In the genomic region with DNA sequence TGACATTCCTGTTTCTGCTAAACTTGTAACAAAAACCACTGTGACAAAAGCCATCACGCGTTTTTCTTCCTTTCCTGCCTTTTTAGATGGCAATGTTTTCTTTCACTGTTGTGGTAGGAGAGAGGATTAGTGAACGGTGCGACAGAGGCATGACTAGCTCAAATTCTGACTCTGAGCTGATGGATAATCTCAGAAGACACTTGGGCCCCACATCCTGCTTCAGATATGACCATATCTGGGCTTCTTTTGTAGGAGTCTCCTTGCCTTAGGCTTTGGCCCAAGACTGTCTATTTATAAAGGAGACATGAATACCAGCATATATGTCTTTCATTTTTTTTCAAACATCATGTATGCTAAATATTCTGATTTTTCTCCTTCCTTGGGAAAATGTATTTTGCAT, we compare ENCODE assay signal across 23 mouse cellular contexts.
"Had no signal": no experiment of that assay in that cellular context is flagged by ENCODE, and none has a peak within 500 bp of the region (broad histone marks: within the 10 kb centered on the region; RNA-seq: fewer than 3 reads in every experiment).

No protein-coding gene starts in this region.

- H3K4me2 ChIP-seq: heart, embryonic 11.5 days; hindbrain, embryonic 13.5 days; hindbrain, embryonic 15.5 days; kidney, embryonic 15.5 days; limb, embryonic 13.5 days; limb, embryonic 15.5 days had no signal

- H3K36me3 ChIP-seq: hindbrain, embryonic 13.5 days; hindbrain, embryonic 15.5 days; kidney, embryonic 15.5 days; limb, embryonic 13.5 days; limb, embryonic 15.5 days had no signal

- H3K4me3 ChIP-seq: heart, adult 2 months; hindbrain, embryonic 13.5 days; hindbrain, embryonic 15.5 days; kidney, embryonic 15.5 days; limb, embryonic 13.5 days; limb, embryonic 15.5 days had no signal

- H3K9ac ChIP-seq: forebrain, postnatal 0 days; hindbrain, embryonic 13.5 days; hindbrain, embryonic 15.5 days; kidney, embryonic 15.5 days; limb, embryonic 13.5 days; limb, embryonic 15.5 days had no signal

- H3K9me3 ChIP-seq: hindbrain, embryonic 13.5 days; hindbrain, embryonic 15.5 days; kidney, embryonic 15.5 days; limb, embryonic 13.5 days; limb, embryonic 15.5 days had no signal

- DNase-seq: forebrain, postnatal 0 days; gastrocnemius, postnatal 14 days; gastrocnemius, postnatal 36 days; heart, adult 11 months; heart, adult 2 months; heart, postnatal 14 days; kidney, adult 11 months; kidney, adult 2 months; kidney, adult 9 months; kidney, postnatal 14 days; kidney, postnatal 36 days; layer of hippocampus, adult 9-11 months; layer of hippocampus, postnatal 36 days; left cerebral cortex, postnatal 4 days had no signal

- H3K27ac ChIP-seq: heart, adult 2 months; hindbrain, embryonic 13.5 days; hindbrain, embryonic 15.5 days; hindbrain, postnatal 0 days; kidney, embryonic 15.5 days; kidney, postnatal 0 days; limb, embryonic 13.5 days; limb, embryonic 15.5 days had no signal

- ATAC-seq: forebrain, postnatal 0 days; hindbrain, postnatal 0 days; intestine, embryonic 16.5 days had no signal

- H3K27me3 ChIP-seq: hindbrain, embryonic 13.5 days; hindbrain, embryonic 15.5 days; kidney, embryonic 15.5 days; limb, embryonic 13.5 days; limb, embryonic 15.5 days had no signal

- H3K4me1 ChIP-seq: hindbrain, embryonic 13.5 days; hindbrain, embryonic 15.5 days; kidney, embryonic 15.5 days; limb, embryonic 13.5 days; limb, embryonic 15.5 days had no signal
